Mouse (Mus musculus): ENCODE measurements around the gene Plekha7. TPM values are rescaled to one million over a fixed set of nuclear protein-coding genes. Genes with fewer than 3 reads are reported as not detected.

The Plekha7 gene
- polyA plus RNA-seq, 1 experiment from 2014 or later: 4.2 TPM

GRCm38 (mm10) chr7:116206806-116207571, 101.2 kb downstream of the Plekha7 start:
- Histone ChIP-seq H3K27me3 (ENCODE audit: control insufficient read depth, insufficient read depth, low read depth, low read length) (no peaks in the 10 kb centered on the region), H3K9ac (ENCODE audit: low read depth, low read length) (no peak overlapping the region), H3K9me3 (replicated peaks; ENCODE audit: control insufficient read depth, low read length) (no peaks in the 10 kb centered on the region), H3K36me3 (ENCODE audit: control insufficient read depth, insufficient read depth) (no peaks in the 10 kb centered on the region), H3K27ac (ENCODE audit: low read length) (no peak overlapping the region), H3K4me3 (ENCODE audit: low read depth, low read length) (no peak overlapping the region), H3K4me2 (ENCODE audit: low read depth, low read length) (no peak overlapping the region), H3K4me1 (ENCODE audit: control insufficient read depth, low read depth, low read length) (peaks cover 3% of the 10 kb centered on the region; the same call in 1 of the 2 replicates)
- 24% methylated on average over 7 of the region's 7 CpGs for WGBS (ENCODE audit: insufficient replicate concordance)
- ATAC-seq (ENCODE audit: low read depth): 0 out of 2 replicates have a peak, but pooled peaks have one; percentile 35

- H3K4me1 ChIP-seq (ENCODE audit: control insufficient read depth, low read depth, low read length): peaks cover 3% of the 10 kb centered on the region; the same call in 1 of the 2 replicates
- peak; percentile 70 for ATAC-seq (ENCODE audit: low read depth)
- WGBS (ENCODE audit: insufficient replicate concordance): 17% methylated on average over 2 of the region's 2 CpGs
- H3K27me3 ChIP-seq (ENCODE audit: control insufficient read depth, insufficient read depth, low read depth, low read length): no peaks in the 10 kb centered on the region
- H3K27ac ChIP-seq (ENCODE audit: low read length): no peak overlapping the region
- H3K4me3 ChIP-seq (ENCODE audit: low read depth, low read length): no peak overlapping the region
- no peaks in the 10 kb centered on the region for H3K9me3 ChIP-seq (replicated peaks; ENCODE audit: control insufficient read depth, low read length)
- H3K9ac ChIP-seq (ENCODE audit: low read depth, low read length): no peak overlapping the region
- no peaks in the 10 kb centered on the region for H3K36me3 ChIP-seq (ENCODE audit: control insufficient read depth, insufficient read depth)
- no peak overlapping the region for H3K4me2 ChIP-seq (ENCODE audit: low read depth, low read length)
These were observed 102.7 kb downstream of the Plekha7 start for GRCm38 (mm10) chr7:116205451-116205850.

GRCm38 (mm10) chr7:116202033-116202681, 106.0 kb downstream of the Plekha7 start:
- ATAC-seq (ENCODE audit: low read depth): no peak
- Histone ChIP-seq H3K4me3 (ENCODE audit: low read depth, low read length) (no peak overlapping the region), H3K9ac (ENCODE audit: low read depth, low read length) (no peak overlapping the region), H3K36me3 (ENCODE audit: control insufficient read depth, insufficient read depth) (no peaks in the 10 kb centered on the region), H3K27ac (ENCODE audit: low read length) (no peak overlapping the region), H3K27me3 (ENCODE audit: control insufficient read depth, insufficient read depth, low read depth, low read length) (no peaks in the 10 kb centered on the region), H3K9me3 (replicated peaks; ENCODE audit: control insufficient read depth, low read length) (no peaks in the 10 kb centered on the region), H3K4me2 (ENCODE audit: low read depth, low read length) (no peak overlapping the region), H3K4me1 (ENCODE audit: control insufficient read depth, low read depth, low read length) (peaks cover 3% of the 10 kb centered on the region; the same call in 1 of the 2 replicates)
- WGBS (ENCODE audit: insufficient replicate concordance): 64% methylated on average over 10 of the region's 10 CpGs

GRCm38 (mm10) chr7:116200951-116201351, 107.2 kb downstream of the Plekha7 start:
- WGBS (ENCODE audit: insufficient replicate concordance): 61% methylated on average over 1 of the region's 1 CpGs
- no peak overlapping the region for H3K4me2 ChIP-seq (ENCODE audit: low read depth, low read length)
- ATAC-seq (ENCODE audit: low read depth): no peak
- no peak overlapping the region for H3K27ac ChIP-seq (ENCODE audit: low read length)
- H3K9me3 ChIP-seq (replicated peaks; ENCODE audit: control insufficient read depth, low read length): no peaks in the 10 kb centered on the region
- H3K36me3 ChIP-seq (ENCODE audit: control insufficient read depth, insufficient read depth): no peaks in the 10 kb centered on the region
- no peak overlapping the region for H3K9ac ChIP-seq (ENCODE audit: low read depth, low read length)
- no peaks in the 10 kb centered on the region; the same call in 1 of the 2 replicates for H3K4me1 ChIP-seq (ENCODE audit: control insufficient read depth, low read depth, low read length)
- no peaks in the 10 kb centered on the region for H3K27me3 ChIP-seq (ENCODE audit: control insufficient read depth, insufficient read depth, low read depth, low read length)
- no peak overlapping the region for H3K4me3 ChIP-seq (ENCODE audit: low read depth, low read length)

- Histone ChIP-seq H3K4me1 (ENCODE audit: control insufficient read depth, low read depth, low read length) (no peaks in the 10 kb centered on the region; the same call in 1 of the 2 replicates), H3K9ac (ENCODE audit: low read depth, low read length) (no peak overlapping the region), H3K27me3 (ENCODE audit: control insufficient read depth, insufficient read depth, low read depth, low read length) (no peaks in the 10 kb centered on the region), H3K36me3 (ENCODE audit: control insufficient read depth, insufficient read depth) (no peaks in the 10 kb centered on the region), H3K4me2 (ENCODE audit: low read depth, low read length) (no peak overlapping the region), H3K4me3 (ENCODE audit: low read depth, low read length) (no peak overlapping the region), H3K27ac (ENCODE audit: low read length) (no peak overlapping the region), H3K9me3 (replicated peaks; ENCODE audit: control insufficient read depth, low read length) (no peaks in the 10 kb centered on the region)
- WGBS (ENCODE audit: insufficient replicate concordance): 60% methylated on average over 2 of the region's 2 CpGs
- ATAC-seq (ENCODE audit: low read depth): no peak
These were observed 107.6 kb downstream of the Plekha7 start for GRCm38 (mm10) chr7:116200544-116200943.

- no peaks in the 10 kb centered on the region for H3K27me3 ChIP-seq (ENCODE audit: control insufficient read depth, insufficient read depth, low read depth, low read length)
- no peak for ATAC-seq (ENCODE audit: low read depth)
- H3K27ac ChIP-seq (ENCODE audit: low read length): no peak overlapping the region
These were observed 109.3 kb downstream of the Plekha7 start for GRCm38 (mm10) chr7:116198902-116199301.

GRCm38 (mm10) chr7:116198407-116198806, 109.8 kb downstream of the Plekha7 start:
- Histone ChIP-seq H3K9ac (ENCODE audit: low read depth, low read length) (no peak overlapping the region), H3K9me3 (replicated peaks; ENCODE audit: control insufficient read depth, low read length) (no peaks in the 10 kb centered on the region), H3K4me2 (ENCODE audit: low read depth, low read length) (no peak overlapping the region), H3K36me3 (ENCODE audit: control insufficient read depth, insufficient read depth) (no peaks in the 10 kb centered on the region), H3K4me3 (ENCODE audit: low read depth, low read length) (no peak overlapping the region), H3K27me3 (ENCODE audit: control insufficient read depth, insufficient read depth, low read depth, low read length) (no peaks in the 10 kb centered on the region), H3K4me1 (ENCODE audit: control insufficient read depth, low read depth, low read length) (no peaks in the 10 kb centered on the region; the same call in 1 of the 2 replicates), H3K27ac (ENCODE audit: low read length) (no peak overlapping the region)
- no peak for ATAC-seq (ENCODE audit: low read depth)
- WGBS (ENCODE audit: insufficient replicate concordance): 20% methylated on average over 7 of the region's 7 CpGs

More at GRCm38 (mm10) chr7:116198902-116199301, 109.3 kb downstream of the Plekha7 start:
- 25% methylated on average over 2 of the region's 2 CpGs for WGBS (ENCODE audit: insufficient replicate concordance)
- Histone ChIP-seq H3K4me2 (ENCODE audit: low read depth, low read length) (no peak overlapping the region), H3K9me3 (replicated peaks; ENCODE audit: control insufficient read depth, low read length) (no peaks in the 10 kb centered on the region), H3K36me3 (ENCODE audit: control insufficient read depth, insufficient read depth) (no peaks in the 10 kb centered on the region), H3K4me1 (ENCODE audit: control insufficient read depth, low read depth, low read length) (no peaks in the 10 kb centered on the region; the same call in 1 of the 2 replicates), H3K9ac (ENCODE audit: low read depth, low read length) (no peak overlapping the region), H3K4me3 (ENCODE audit: low read depth, low read length) (no peak overlapping the region)

GRCm38 (mm10) chr7:116196974-116197679, 111.0 kb downstream of the Plekha7 start:
- Histone ChIP-seq H3K9me3 (replicated peaks; ENCODE audit: control insufficient read depth, low read length) (no peaks in the 10 kb centered on the region), H3K27ac (ENCODE audit: low read length) (no peak overlapping the region), H3K4me2 (ENCODE audit: low read depth, low read length) (no peak overlapping the region), H3K4me3 (ENCODE audit: low read depth, low read length) (no peak overlapping the region), H3K27me3 (ENCODE audit: control insufficient read depth, insufficient read depth, low read depth, low read length) (no peaks in the 10 kb centered on the region), H3K36me3 (ENCODE audit: control insufficient read depth, insufficient read depth) (no peaks in the 10 kb centered on the region), H3K9ac (ENCODE audit: low read depth, low read length) (no peak overlapping the region), H3K4me1 (ENCODE audit: control insufficient read depth, low read depth, low read length) (no peaks in the 10 kb centered on the region; the same call in 1 of the 2 replicates)
- 52% methylated on average over 8 of the region's 8 CpGs for WGBS (ENCODE audit: insufficient replicate concordance)
- no peak for ATAC-seq (ENCODE audit: low read depth)

All from liver, embryonic 16.5 days (tissue).